Comparison of ENCODE assay signal across 9 mouse cellular contexts in genomic region chr2:131358481-131358880, GRCm38 (mm10).
"Had no signal": no experiment of that assay in that cellular context is flagged by ENCODE, and none has a peak within 500 bp of the region (broad histone marks: within the 10 kb centered on the region; RNA-seq: fewer than 3 reads in every experiment).

No protein-coding gene starts in this region.

- DNase-seq: left cerebral cortex, postnatal 4 days; lung, adult 18-20 months; right cerebral cortex, adult 18-20 months; right cerebral cortex, postnatal 25 days; thymus, adult 18-20 months; thymus, postnatal 14 days had no signal

- H3K27ac ChIP-seq: limb, embryonic 13.5 days; liver, embryonic 14.5 days; midbrain, embryonic 13.5 days had no signal

- H3K36me3 ChIP-seq: limb, embryonic 13.5 days; midbrain, embryonic 13.5 days had no signal

- ATAC-seq: midbrain, embryonic 13.5 days had no signal

- H3K27me3 ChIP-seq: limb, embryonic 13.5 days had no signal

- H3K4me3 ChIP-seq: limb, embryonic 13.5 days; midbrain, embryonic 13.5 days had no signal

- H3K9ac ChIP-seq: limb, embryonic 13.5 days; liver, embryonic 14.5 days; midbrain, embryonic 13.5 days had no signal

- H3K9me3 ChIP-seq: limb, embryonic 13.5 days; midbrain, embryonic 13.5 days had no signal

- H3K4me1 ChIP-seq: midbrain, embryonic 13.5 days had no signal

- H3K4me2 ChIP-seq: limb, embryonic 13.5 days; midbrain, embryonic 13.5 days had no signal
